Mouse (Mus musculus): Measurements from ENCODE around the gene Shmt2. TPM values are rescaled to one million over a fixed set of nuclear protein-coding genes. Genes with fewer than 3 reads are reported as not detected.

Shmt2 gene
- polyA plus RNA-seq, 1 experiment from 2014 or later, result 127 TPM

DNA sequence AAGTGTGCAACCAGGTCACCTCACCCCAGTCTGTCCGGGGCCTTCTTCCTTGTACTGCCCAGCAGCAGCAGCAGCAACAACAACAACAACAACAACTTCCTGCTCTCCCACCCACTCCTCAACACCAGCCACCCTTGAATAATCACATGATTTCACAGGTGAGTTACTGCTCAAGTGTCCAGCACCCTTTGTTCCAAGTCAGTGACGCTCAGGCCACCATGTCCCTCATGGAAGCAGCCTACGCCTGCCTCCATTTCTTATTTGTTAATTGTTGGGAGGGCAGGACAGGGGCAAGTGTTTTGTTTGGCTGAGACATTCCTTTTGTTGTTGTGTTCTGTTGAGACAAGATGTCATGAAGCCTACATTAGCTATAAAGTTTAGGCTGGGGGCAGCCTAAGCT, 45.7 kb downstream of the Shmt2 start:
- Histone ChIP-seq H3K27ac (ENCODE audit: low read length) (no peak overlapping the region), H3K4me2 (ENCODE audit: low read depth, low read length) (no peak overlapping the region), H3K9me3 (replicated peaks; ENCODE audit: control insufficient read depth, low read length) (no peaks in the 10 kb centered on the region), H3K9ac (ENCODE audit: low read length) (no peak overlapping the region), H3K36me3 (ENCODE audit: control insufficient read depth, insufficient read depth) (peaks cover 18% of the 10 kb centered on the region; the same call in 1 of the 2 replicates), H3K4me3 (ENCODE audit: low read length) (no peak overlapping the region), H3K27me3 (ENCODE audit: control insufficient read depth, insufficient read depth, low read length) (no peaks in the 10 kb centered on the region), H3K4me1 (ENCODE audit: control insufficient read depth, insufficient read depth, low read length) (peaks cover 13% of the 10 kb centered on the region)
- 83% methylated on average over 3 of the region's 3 CpGs for WGBS
- no peak for ATAC-seq (replicated peaks; ENCODE audit: extremely low read depth, insufficient read depth, low FRiP score)

- Histone ChIP-seq H3K9me3 (replicated peaks; ENCODE audit: control insufficient read depth, low read length) (no peaks in the 10 kb centered on the region), H3K4me1 (ENCODE audit: control insufficient read depth, insufficient read depth, low read length) (peaks cover 22% of the 10 kb centered on the region), H3K4me3 (ENCODE audit: low read length) (no peak overlapping the region), H3K27me3 (ENCODE audit: control insufficient read depth, insufficient read depth, low read length) (no peaks in the 10 kb centered on the region), H3K36me3 (ENCODE audit: control insufficient read depth, insufficient read depth) (peaks cover 21% of the 10 kb centered on the region; the same call in 1 of the 2 replicates), H3K9ac (ENCODE audit: low read length) (no peak overlapping the region), H3K27ac (ENCODE audit: low read length) (no peak overlapping the region), H3K4me2 (ENCODE audit: low read depth, low read length) (no peak overlapping the region)
- 97% methylated on average over 4 of the region's 4 CpGs for WGBS
- no peak for ATAC-seq (replicated peaks; ENCODE audit: extremely low read depth, insufficient read depth, low FRiP score)
These were observed 47.1 kb downstream of the Shmt2 start for GRCm38 (mm10) chr10:127475175-127475574.

DNA sequence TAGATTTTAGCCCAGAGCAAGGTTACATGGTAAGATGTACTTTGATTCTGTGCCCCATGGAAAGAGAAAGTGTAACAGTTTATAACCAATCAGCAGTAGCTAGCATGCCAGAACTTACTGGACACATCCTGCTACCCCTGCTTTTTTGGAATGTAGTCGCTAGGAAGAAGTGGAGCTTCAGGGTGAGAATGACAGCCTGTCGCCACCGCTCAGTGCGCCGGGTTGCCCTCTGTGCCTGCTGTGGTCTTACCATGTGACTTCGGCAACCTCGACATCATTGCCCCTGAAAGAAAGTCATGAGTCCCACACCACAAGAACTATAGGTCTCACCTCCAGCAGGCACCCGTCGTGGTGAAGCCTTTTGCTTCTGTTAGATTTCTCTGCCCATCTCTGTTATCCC, 49.5 kb downstream of the Shmt2 start:
- ATAC-seq (replicated peaks; ENCODE audit: extremely low read depth, insufficient read depth, low FRiP score), result peak; percentile 50
- H3K27me3 ChIP-seq (ENCODE audit: control insufficient read depth, insufficient read depth, low read length), result no peaks in the 10 kb centered on the region
- H3K4me3 ChIP-seq (ENCODE audit: low read length), result no peak overlapping the region
- H3K4me2 ChIP-seq (ENCODE audit: low read depth, low read length), result no peak overlapping the region
- no peak overlapping the region for H3K9ac ChIP-seq (ENCODE audit: low read length)
- no peak overlapping the region for H3K27ac ChIP-seq (ENCODE audit: low read length)
- WGBS, result 48% methylated on average over 9 of the region's 9 CpGs
- H3K4me1 ChIP-seq (ENCODE audit: control insufficient read depth, insufficient read depth, low read length), result peaks cover 22% of the 10 kb centered on the region
- H3K36me3 ChIP-seq (ENCODE audit: control insufficient read depth, insufficient read depth), result peaks cover 26% of the 10 kb centered on the region; the same call in 1 of the 2 replicates
- H3K9me3 ChIP-seq (replicated peaks; ENCODE audit: control insufficient read depth, low read length), result no peaks in the 10 kb centered on the region

- Histone ChIP-seq H3K27me3 (ENCODE audit: control insufficient read depth, insufficient read depth, low read length) (no peaks in the 10 kb centered on the region), H3K9ac (ENCODE audit: low read length) (peak overlapping the region; percentile 9; the same call in 1 of the 2 replicates), H3K36me3 (ENCODE audit: control insufficient read depth, insufficient read depth) (peaks cover 17% of the 10 kb centered on the region; the same call in 1 of the 2 replicates), H3K4me3 (ENCODE audit: low read length) (no peak overlapping the region), H3K4me2 (ENCODE audit: low read depth, low read length) (peak overlapping the region; percentile 39; the same call in 1 of the 2 replicates), H3K27ac (ENCODE audit: low read length) (peak overlapping the region; percentile 45; the same call in 1 of the 2 replicates), H3K9me3 (replicated peaks; ENCODE audit: control insufficient read depth, low read length) (no peaks in the 10 kb centered on the region), H3K4me1 (ENCODE audit: control insufficient read depth, insufficient read depth, low read length) (peaks cover 22% of the 10 kb centered on the region)
- peak; percentile 24; the same call in 1 of the 2 replicates for ATAC-seq (replicated peaks; ENCODE audit: extremely low read depth, insufficient read depth, low FRiP score)
- WGBS, result 38% methylated on average over 15 of the region's 15 CpGs
These were observed 50.8 kb downstream of the Shmt2 start for GRCm38 (mm10) chr10:127471281-127471988.

Other genes with a start within 250 kb of the Shmt2 start
- 11.4 and 11.7 TPM in 2 replicates for gene Mbd6, start 233.4 kb downstream of the Shmt2 start, polyA plus RNA-seq (2015; fragmentation: Nextera tagmentation; extraction: Ambion mirVana)
- 80.4 and 81.2 TPM in 2 replicates for gene Mars, start 210.7 kb downstream of the Shmt2 start, polyA plus RNA-seq (2015; fragmentation: Nextera tagmentation; extraction: Ambion mirVana)
- gene Arhgap9, start 200.5 kb downstream of the Shmt2 start, polyA plus RNA-seq (2015; fragmentation: Nextera tagmentation; extraction: Ambion mirVana), result 7.5 and 15.9 TPM in 2 replicates
- gene Gli1, start 180.5 kb downstream of the Shmt2 start, polyA plus RNA-seq (2015; fragmentation: Nextera tagmentation; extraction: Ambion mirVana), result 0.91 and 1.4 TPM in 2 replicates
- gene Inhbe, start 168.0 kb downstream of the Shmt2 start, polyA plus RNA-seq (2015; fragmentation: Nextera tagmentation; extraction: Ambion mirVana), result 0.04 TPM in 1 of 2 replicates, not detected in the other
- not detected in 2 replicates for gene Inhbc, start 152.0 kb downstream of the Shmt2 start, polyA plus RNA-seq (2015; fragmentation: Nextera tagmentation; extraction: Ambion mirVana)
- gene R3hdm2, start 142.1 kb downstream of the Shmt2 start, polyA plus RNA-seq (2015; fragmentation: Nextera tagmentation; extraction: Ambion mirVana), result 22.6 and 29.9 TPM in 2 replicates
- 0.46 and 0.84 TPM in 2 replicates for gene Stac3, start 20.8 kb downstream of the Shmt2 start, polyA plus RNA-seq (2015; fragmentation: Nextera tagmentation; extraction: Ambion mirVana)
- 59.8 and 72.0 TPM in 2 replicates for gene Ndufa4l2, start 7.5 kb downstream of the Shmt2 start, polyA plus RNA-seq (2015; fragmentation: Nextera tagmentation; extraction: Ambion mirVana)
- 1.2 and 1.4 TPM in 2 replicates for gene Nxph4, start 12.1 kb upstream of the Shmt2 start, polyA plus RNA-seq (2015; fragmentation: Nextera tagmentation; extraction: Ambion mirVana)
- 33.4 and 34.4 TPM in 2 replicates for gene Lrp1, start 98.7 kb upstream of the Shmt2 start, polyA plus RNA-seq (2015; fragmentation: Nextera tagmentation; extraction: Ambion mirVana)
- 36.1 and 36.7 TPM in 2 replicates for gene Stat6, start 120.5 kb upstream of the Shmt2 start, polyA plus RNA-seq (2015; fragmentation: Nextera tagmentation; extraction: Ambion mirVana)
- 8.3 and 8.7 TPM in 2 replicates for gene Nemp1, start 144.5 kb upstream of the Shmt2 start, polyA plus RNA-seq (2015; fragmentation: Nextera tagmentation; extraction: Ambion mirVana)
- gene Nab2, start 146.1 kb upstream of the Shmt2 start, polyA plus RNA-seq (2015; fragmentation: Nextera tagmentation; extraction: Ambion mirVana), result 10.9 and 12.7 TPM in 2 replicates
- gene Myo1a, start 182.7 kb upstream of the Shmt2 start, polyA plus RNA-seq (2015; fragmentation: Nextera tagmentation; extraction: Ambion mirVana), result 0.21 and 1.8 TPM in 2 replicates
- gene Tac2, start 202.0 kb upstream of the Shmt2 start, polyA plus RNA-seq (2015; fragmentation: Nextera tagmentation; extraction: Ambion mirVana), result 0.74 TPM in 1 of 2 replicates, not detected in the other
- 1.4 and 1.6 TPM in 2 replicates for gene Zbtb39, start 217.1 kb upstream of the Shmt2 start, polyA plus RNA-seq (2015; fragmentation: Nextera tagmentation; extraction: Ambion mirVana)
- gene Gpr182, start 229.3 kb upstream of the Shmt2 start, polyA plus RNA-seq (2015; fragmentation: Nextera tagmentation; extraction: Ambion mirVana), result 16.1 and 19.0 TPM in 2 replicates
- not detected in 2 replicates for gene Rdh1, start 237.3 kb upstream of the Shmt2 start, polyA plus RNA-seq (2015; fragmentation: Nextera tagmentation; extraction: Ambion mirVana)
- gene Rdh16f1, start 237.3 kb upstream of the Shmt2 start, polyA plus RNA-seq (2015; fragmentation: Nextera tagmentation; extraction: Ambion mirVana), result not detected in 2 replicates

Measured in heart, embryonic 16.5 days (tissue).